In the genomic region with DNA sequence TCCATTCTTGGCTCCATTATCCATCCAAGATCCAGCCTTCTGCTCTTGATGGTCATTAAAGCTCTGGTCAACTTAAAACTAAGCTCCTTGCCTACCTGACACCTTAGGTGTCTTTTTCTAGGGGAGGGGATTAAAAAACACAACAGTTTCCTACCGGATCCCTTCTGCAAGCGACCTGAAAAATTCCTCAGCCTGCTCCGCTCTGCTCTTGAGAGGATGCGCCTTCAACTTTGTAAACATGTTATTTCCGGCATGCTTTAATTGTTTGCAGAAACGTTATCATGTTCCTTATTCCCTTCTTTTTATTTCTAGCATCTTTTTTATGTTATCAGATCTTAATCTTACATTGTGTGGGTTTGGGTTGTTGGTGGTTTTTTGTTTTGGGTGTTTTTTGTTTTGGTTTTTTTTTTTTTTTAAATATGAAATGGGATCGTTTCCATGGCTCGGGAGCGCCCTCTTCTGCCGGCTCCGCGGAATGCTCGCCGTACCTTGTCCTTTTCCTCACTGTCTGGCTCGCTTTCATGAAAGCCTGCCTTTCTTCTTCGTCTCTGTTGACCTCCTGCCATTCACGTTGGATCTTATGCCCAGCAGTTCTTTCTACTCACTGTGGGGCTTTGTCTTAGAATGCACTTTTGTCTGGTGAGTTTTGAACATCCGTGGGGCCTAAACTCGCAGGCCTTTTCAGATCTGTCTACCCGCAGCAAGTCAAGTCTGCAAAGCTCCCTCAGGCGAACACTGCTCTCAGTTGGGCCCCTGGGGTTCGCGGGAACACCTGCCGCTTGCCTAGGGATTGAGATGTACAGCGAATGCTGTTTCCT, we compare ENCODE assay signal across 8 mouse cellular contexts.
DNase-seq lines count a peak whose midpoint lies in the region; ATAC-seq and TF ChIP-seq lines count a peak whose summit lies in the region.

No protein-coding gene starts in this region.

- H3K36me3 ChIP-seq in embryonic facial prominence, embryonic 10.5 days (replicated peaks): no peaks in the 10 kb centered on the region
- no peaks in the 10 kb centered on the region for H3K36me3 ChIP-seq in heart, embryonic 13.5 days
- H3K36me3 ChIP-seq in kidney, postnatal 0 days (ENCODE audit: insufficient read depth, low read length): no peaks in the 10 kb centered on the region
- H3K36me3 ChIP-seq in liver, adult 2 months (ENCODE audit: control insufficient read depth, insufficient read depth, low read length): no peaks in the 10 kb centered on the region
- no peaks in the 10 kb centered on the region for H3K36me3 ChIP-seq in myocyte (ENCODE audit: control insufficient read depth, insufficient read depth)

- H3K4me2 ChIP-seq in heart, embryonic 13.5 days: peak overlapping the region; percentile 67
- H3K4me2 ChIP-seq in kidney, postnatal 0 days (ENCODE audit: low read length): peak overlapping the region; percentile 42
- peak overlapping the region; percentile 43 for H3K4me2 ChIP-seq in myocyte (ENCODE audit: low read depth)

- no peaks in the 10 kb centered on the region for H3K79me2 ChIP-seq in liver, adult 2 months (ENCODE audit: control insufficient read depth, insufficient read depth, low read length)
- no peaks in the 10 kb centered on the region for H3K79me2 ChIP-seq in myocyte (ENCODE audit: control insufficient read depth, insufficient read depth)

- 12% methylated on average over 25 of the region's 25 CpGs for WGBS in embryonic facial prominence, embryonic 10.5 days
- 15% methylated on average over 25 of the region's 25 CpGs for WGBS in heart, embryonic 13.5 days
- WGBS in kidney, postnatal 0 days: 11% methylated on average over 25 of the region's 25 CpGs
- WGBS in liver, adult 2 months: 13% methylated on average over 25 of the region's 25 CpGs

- peaks cover 7% of the 10 kb centered on the region for H3K4me1 ChIP-seq in embryonic facial prominence, embryonic 10.5 days
- no peaks in the 10 kb centered on the region for H3K4me1 ChIP-seq in heart, embryonic 13.5 days
- no peaks in the 10 kb centered on the region for H3K4me1 ChIP-seq in kidney, postnatal 0 days (replicated peaks; ENCODE audit: insufficient read depth, low read length)
- H3K4me1 ChIP-seq in liver, adult 2 months (ENCODE audit: control insufficient read depth, insufficient read depth, low read length): no peaks in the 10 kb centered on the region

- ATAC-seq in heart, embryonic 13.5 days (ENCODE audit: extremely low read depth, insufficient number of reproducible peaks, low FRiP score, low TSS enrichment): no peak
- no peak for ATAC-seq in kidney, postnatal 0 days (replicated peaks; ENCODE audit: low FRiP score, low read depth)

- DNase-seq in thymus, postnatal 14 days: peak; percentile 8
- no peak for DNase-seq in thymus, postnatal 0 days (ENCODE audit: low spot score)
- peak; percentile 75 for DNase-seq in embryonic facial prominence, embryonic 10.5 days (ENCODE audit: low spot score)
- peak; percentile 67 for DNase-seq in kidney, postnatal 0 days (ENCODE audit: low spot score)
- peak; percentile 14 for DNase-seq in liver, adult 2 months (ENCODE audit: extremely low read depth, low read depth, low spot score)
- DNase-seq in urinary bladder, adult 2 months (ENCODE audit: low spot score): peak; percentile 31

- no peak overlapping the region for H3ac ChIP-seq in myocyte (ENCODE audit: control insufficient read depth, insufficient read length)

- H3K27me3 ChIP-seq in embryonic facial prominence, embryonic 10.5 days (replicated peaks; ENCODE audit: low read depth, poor library complexity, severe bottlenecking): no peaks in the 10 kb centered on the region
- no peaks in the 10 kb centered on the region for H3K27me3 ChIP-seq in heart, embryonic 13.5 days (replicated peaks)
- H3K27me3 ChIP-seq in kidney, postnatal 0 days (ENCODE audit: insufficient read depth, low read length): no peaks in the 10 kb centered on the region
- H3K27me3 ChIP-seq in liver, adult 2 months (ENCODE audit: control insufficient read depth, insufficient read depth, low read length): no peaks in the 10 kb centered on the region
- no peaks in the 10 kb centered on the region for H3K27me3 ChIP-seq in myocyte (ENCODE audit: control insufficient read depth, insufficient read depth, insufficient read length)

- TF ChIP-seq POLR2A in liver, adult 2 months (IDR thresholded peaks at IDR 0.05; ENCODE audit: extremely low read depth, insufficient read depth, low read length): no peak
- TF ChIP-seq POLR2A in myocyte (IDR thresholded peaks at IDR 0.05; ENCODE audit: insufficient read length, low read depth): no peak

- H3K27ac ChIP-seq in embryonic facial prominence, embryonic 10.5 days (replicated peaks): peak overlapping the region; percentile 66; the same call in 1 of the 2 replicates
- no peak overlapping the region for H3K27ac ChIP-seq in heart, embryonic 13.5 days (replicated peaks)
- no peak overlapping the region for H3K27ac ChIP-seq in kidney, postnatal 0 days
- no peak overlapping the region for H3K27ac ChIP-seq in liver, adult 2 months (replicated peaks; ENCODE audit: insufficient read depth, low read depth, low read length)

- H3K4me3 ChIP-seq in embryonic facial prominence, embryonic 10.5 days: peak overlapping the region; percentile 42
- H3K4me3 ChIP-seq in heart, embryonic 13.5 days: peak overlapping the region; percentile 31
- no peak overlapping the region for H3K4me3 ChIP-seq in kidney, postnatal 0 days (replicated peaks; ENCODE audit: low read depth, low read length)
- no peak overlapping the region for H3K4me3 ChIP-seq in liver, adult 2 months (ENCODE audit: insufficient read depth, low read depth, low read length)
- H3K4me3 ChIP-seq in myocyte: no peak overlapping the region

- peak; percentile 75 for TF ChIP-seq CTCF in kidney, postnatal 0 days (IDR thresholded peaks at IDR 0.05; ENCODE audit: low read depth)
- peak; percentile 78 for TF ChIP-seq CTCF in liver, adult 2 months (IDR thresholded peaks at IDR 0.05; ENCODE audit: low read depth, low read length)

- H3K9me3 ChIP-seq in embryonic facial prominence, embryonic 10.5 days: 0 out of 2 replicates have a peak, but pooled peaks cover 2% of the 10 kb centered on the region
- peaks cover 6% of the 10 kb centered on the region; the same call in 1 of the 2 replicates for H3K9me3 ChIP-seq in heart, embryonic 13.5 days
- H3K9me3 ChIP-seq in kidney, postnatal 0 days (replicated peaks; ENCODE audit: low read length): no peaks in the 10 kb centered on the region

- H3K9ac ChIP-seq in heart, embryonic 13.5 days: peak overlapping the region; percentile 75
- H3K9ac ChIP-seq in kidney, postnatal 0 days (ENCODE audit: low read depth, low read length): no peak overlapping the region
- no peak overlapping the region for H3K9ac ChIP-seq in liver, adult 2 months (ENCODE audit: low read depth, low read length)

TF ChIP-seq in myocyte, 11 proteins besides CTCF, POLR2A, EP300 and RAD21:
- TF ChIP-seq POLR2AphosphoS2 (IDR thresholded peaks at IDR 0.05; ENCODE audit: insufficient read length, low read depth) (no peak), CEBPB (IDR thresholded peaks at IDR 0.05; ENCODE audit: insufficient read depth, poor library complexity, severe bottlenecking) (no peak), TCF3 (IDR thresholded peaks at IDR 0.05; ENCODE audit: insufficient read length, low read depth) (no peak), USF1 (IDR thresholded peaks at IDR 0.05; ENCODE audit: low read depth) (no peak), SRF (IDR thresholded peaks at IDR 0.05; ENCODE audit: control insufficient read depth, insufficient read length, low read depth) (no peak), MYOG (IDR thresholded peaks at IDR 0.05; ENCODE audit: control insufficient read depth in 1 of 3, insufficient read depth in 1 of 3, insufficient read length in 2 of 3, low read depth in 2 of 3) (no peak), REST (IDR thresholded peaks at IDR 0.05; ENCODE audit: insufficient read depth, insufficient read length) (no peak), MAX (IDR thresholded peaks at IDR 0.05; ENCODE audit: low read depth) (no peak), TCF12 (IDR thresholded peaks at IDR 0.05; ENCODE audit: insufficient read depth, poor library complexity, severe bottlenecking) (no peak), E2F4 (IDR thresholded peaks at IDR 0.05; ENCODE audit: insufficient read depth) (no peak), MYOD1 (IDR thresholded peaks at IDR 0.05; ENCODE audit: control insufficient read depth in 1 of 3, insufficient read length in 2 of 3, low read depth in 2 of 3) (no peak)

Comparison
In these comparisons a context has a peak if more than half of its experiments do, and no peak if none do; other contexts are left out.
1. H3K4me3 ChIP-seq: peak in embryonic facial prominence, embryonic 10.5 days (single experiment) and heart, embryonic 13.5 days (single experiment); none in kidney, postnatal 0 days (single experiment), liver, adult 2 months (single experiment) and myocyte (single experiment).
2. Peak in every context shown above with its lines, with median percentiles within 50 percentile points of each other: H3K4me2 ChIP-seq.